Mouse (Mus musculus): ENCODE data around the gene Tmem182. TPM values are rescaled to one million over a fixed set of nuclear protein-coding genes. Genes with fewer than 3 reads are reported as not detected.

Gene Tmem182
- total RNA-seq (2021) = under 1 TPM; 0.13 to 0.25 TPM

DNA sequence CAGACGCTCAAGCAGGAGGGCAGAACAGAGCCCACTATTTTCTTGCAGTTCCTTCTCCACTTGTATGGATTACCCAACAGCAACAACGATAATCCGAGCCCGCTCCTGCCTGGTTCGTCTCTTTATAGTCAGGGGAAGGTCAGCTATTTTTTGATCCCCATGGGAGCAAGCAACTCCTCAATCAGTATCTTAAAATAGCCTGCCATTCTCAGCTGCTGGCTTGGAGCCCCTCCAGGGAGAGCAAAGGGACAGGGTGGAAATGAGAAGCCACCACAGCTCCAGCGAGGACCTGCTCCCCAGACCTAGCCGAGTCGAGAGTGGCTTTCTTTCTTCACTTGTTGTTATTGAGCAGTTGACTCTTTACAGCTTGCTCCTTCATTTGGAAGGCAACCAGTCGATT is at the start of gene Tmem182:
TSS of gene Tmem182 (plus strand) at position 251 of the 400 bp plus-strand sequence.
- no peak for DNase-seq

DNA sequence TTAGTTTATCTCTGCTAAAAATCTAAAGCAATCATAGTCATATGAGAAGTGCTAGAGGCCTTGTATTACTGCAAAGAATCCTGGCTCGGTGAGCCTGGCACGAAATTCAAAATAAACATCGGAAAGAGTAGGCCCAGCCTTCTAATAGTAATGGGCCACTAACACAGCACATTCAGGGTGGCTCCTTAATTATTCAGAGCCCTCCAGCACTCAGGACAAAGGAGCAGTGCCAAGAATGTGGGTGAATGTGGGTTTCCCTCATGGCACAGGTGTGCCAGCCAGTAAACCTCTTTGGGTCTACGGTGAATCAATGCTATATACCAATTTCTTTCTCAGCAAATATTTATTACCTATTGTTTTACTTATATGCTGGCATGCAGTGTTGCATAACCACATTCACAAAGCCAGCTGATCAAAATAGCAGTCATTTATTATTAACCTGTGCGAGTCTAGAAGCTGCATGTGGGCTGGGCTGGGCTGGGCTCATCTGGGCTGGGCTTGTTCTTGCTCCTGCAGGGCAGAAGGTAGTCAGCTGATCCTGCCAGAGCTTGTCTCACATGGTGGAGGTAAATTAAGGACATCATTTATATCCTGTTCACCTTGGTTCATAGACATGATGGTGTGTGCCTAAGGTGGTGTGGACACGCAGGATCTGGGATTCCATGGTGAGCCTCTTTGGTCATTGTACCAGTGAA is 45.5 kb upstream of the Tmem182 start:
- DNase-seq = no peak

DNA sequence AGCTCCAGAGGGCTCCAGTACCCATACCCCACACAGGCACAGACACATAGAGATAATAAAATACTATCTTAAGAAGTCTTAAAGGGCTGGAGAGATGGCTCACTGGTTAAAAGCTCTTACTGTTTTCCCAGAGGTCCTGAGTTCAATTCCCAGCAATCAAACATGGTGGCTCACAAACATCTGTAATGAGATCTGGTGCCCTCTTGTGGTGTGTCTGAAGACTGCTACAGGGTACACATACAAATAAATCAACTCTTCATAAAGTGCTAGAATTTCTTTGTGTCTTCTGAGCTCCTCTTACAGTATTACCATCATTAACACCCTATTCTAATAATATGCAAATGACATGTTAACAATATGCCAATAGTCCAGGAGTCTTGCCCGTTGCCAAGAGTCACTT is 41.4 kb upstream of the Tmem182 start:
- DNase-seq = no peak

DNA sequence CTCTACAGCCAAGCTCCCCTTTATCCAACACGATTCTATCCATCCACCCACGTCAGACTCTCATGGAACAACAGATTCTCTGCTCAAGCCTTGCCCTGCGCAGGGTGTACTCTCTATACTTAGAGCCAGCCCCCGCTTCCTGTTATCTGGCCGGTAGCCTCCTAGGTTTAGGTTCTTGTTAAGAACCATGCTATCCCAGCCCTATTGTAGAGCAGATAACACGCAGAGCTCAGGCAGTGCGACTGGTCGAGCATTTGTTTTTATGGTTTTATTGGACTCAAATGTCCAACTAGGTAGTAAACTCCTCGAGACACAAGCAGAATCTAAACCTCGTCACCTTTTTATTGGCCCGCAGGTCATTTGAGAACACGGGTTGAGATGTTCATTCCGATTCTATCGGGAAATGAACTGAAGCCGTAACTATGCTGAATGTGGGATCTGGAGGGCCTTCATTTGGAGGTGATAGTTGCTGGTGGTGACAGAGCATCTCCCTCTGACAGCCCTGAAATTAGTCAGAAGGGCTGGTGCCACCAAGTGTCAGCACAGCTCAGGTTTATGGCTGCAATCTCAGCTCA is 40.6 kb upstream of the Tmem182 start:
- no peak for DNase-seq

DNA sequence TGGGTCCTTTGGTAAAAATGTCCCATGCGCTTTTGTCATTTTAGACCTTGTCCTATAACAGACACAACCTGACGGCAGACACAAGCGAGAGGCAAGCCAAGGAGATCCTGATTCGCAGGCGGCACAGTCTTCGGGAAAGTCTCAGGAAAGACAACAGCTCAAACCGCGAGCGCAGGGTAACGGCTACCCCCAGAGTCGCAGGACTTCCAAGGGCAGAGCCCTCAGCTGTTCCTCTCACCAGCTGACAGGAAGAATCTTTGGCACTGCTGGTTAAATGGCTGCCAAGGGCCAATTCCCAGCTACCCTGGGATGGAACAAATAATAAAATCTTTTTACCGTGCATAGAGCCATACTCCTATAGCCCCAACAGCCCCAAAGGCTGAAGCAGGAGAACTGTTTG is 39.9 kb upstream of the Tmem182 start:
- no peak for DNase-seq

DNA sequence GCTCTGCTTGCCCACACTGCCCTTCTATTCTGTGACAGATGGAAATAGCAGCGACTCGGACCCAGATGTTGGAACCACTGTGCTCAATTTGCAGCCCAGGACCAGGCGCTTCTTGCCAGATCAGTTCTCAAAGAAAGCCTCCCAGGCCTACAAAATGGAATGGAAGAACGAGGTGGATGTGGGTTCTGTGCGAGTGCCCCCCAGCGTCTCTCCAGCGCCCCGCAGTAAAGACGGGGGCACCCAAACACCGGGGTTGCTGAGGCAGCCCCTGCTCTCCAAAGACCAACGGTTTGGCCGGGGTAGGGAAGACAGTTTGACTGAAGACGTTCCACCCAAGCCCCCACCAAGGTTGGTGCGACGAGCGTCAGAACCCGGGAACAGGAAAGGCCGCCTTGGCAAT is 37.8 kb upstream of the Tmem182 start:
- no peak for DNase-seq

DNA sequence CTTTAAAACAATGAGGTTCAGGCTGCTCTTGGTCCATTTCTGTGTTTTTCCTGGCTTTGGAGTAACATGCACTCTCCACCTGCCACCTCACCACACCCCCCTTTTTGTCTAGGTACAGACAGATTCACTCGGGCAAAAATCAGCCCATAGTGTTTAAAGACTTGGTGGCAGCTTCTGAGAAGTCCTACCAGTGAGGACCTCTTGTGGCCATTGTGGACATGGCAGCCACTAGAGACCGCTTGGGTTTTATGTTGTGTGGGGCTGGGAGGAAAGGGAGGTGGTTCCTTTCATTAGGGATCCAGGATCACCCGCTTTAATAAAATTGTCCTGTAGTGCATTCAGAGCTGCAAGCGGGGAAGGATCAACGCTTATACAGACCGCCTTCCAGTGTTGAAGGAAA is 36.8 kb upstream of the Tmem182 start:
- peak; percentile 25 to 31 for DNase-seq

DNA sequence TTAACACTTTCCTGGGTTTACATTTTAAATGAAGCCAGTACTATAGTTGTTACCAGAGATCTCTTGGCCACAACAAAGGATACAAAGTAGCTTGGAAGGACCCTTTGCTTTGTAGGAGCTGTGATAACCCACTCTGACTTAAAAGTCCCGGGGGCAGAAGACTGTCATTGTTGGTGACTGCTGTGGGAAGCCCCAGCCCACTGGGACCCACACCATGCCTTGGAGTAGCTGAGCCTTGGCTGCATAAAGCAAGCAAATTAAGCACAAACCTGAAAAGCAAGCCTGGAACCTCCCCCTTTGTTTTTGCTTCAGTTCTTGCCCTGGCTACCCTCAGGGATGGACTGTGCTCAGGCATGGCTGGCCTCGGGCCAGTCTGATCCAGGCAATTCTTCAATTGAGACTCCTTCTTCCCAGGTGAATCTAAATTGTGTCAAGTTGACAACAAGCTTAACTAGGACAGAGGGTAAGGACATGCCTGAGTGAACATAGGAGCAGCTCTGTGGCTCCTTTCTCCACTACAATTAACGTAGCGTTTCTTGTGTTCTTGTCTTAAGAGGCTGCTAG is 36.0 kb upstream of the Tmem182 start:
- DNase-seq = no peak

DNA sequence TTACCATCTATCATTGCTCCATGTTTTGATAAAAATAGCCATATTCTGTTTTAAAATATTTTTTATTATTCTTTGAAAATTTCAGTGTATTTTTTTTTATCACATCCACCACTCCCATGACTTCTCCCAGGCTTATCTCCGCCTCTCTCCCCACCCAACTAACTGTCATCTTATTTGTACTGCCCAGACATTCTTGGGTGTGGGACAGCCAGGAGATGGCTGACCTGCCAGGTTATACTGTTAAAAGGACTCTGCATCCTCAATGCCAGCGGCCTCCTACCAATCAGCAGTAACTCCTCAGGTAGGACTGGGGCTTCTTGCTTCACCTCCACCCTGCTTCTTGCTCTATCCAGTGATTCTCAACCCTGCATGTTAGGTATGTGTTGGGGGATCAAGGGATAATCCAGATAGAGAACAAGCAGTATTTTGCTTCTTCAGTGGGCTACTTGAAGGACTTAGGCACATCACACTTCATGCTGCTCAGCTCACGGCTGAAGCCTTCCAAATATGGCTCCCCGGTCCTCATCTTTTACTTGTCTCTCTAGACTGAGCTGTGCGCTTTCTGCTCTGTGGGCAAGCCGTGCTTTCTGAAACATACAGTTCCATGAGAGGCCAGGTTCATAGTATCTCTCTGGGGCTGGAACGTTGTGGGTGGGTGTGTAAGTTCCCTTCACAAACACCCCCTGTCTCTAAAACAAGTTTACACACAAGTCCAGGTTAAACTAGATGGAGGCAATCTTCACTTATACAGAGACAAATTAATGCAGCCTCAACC is 34.0 kb upstream of the Tmem182 start:
- DNase-seq = no peak

DNA sequence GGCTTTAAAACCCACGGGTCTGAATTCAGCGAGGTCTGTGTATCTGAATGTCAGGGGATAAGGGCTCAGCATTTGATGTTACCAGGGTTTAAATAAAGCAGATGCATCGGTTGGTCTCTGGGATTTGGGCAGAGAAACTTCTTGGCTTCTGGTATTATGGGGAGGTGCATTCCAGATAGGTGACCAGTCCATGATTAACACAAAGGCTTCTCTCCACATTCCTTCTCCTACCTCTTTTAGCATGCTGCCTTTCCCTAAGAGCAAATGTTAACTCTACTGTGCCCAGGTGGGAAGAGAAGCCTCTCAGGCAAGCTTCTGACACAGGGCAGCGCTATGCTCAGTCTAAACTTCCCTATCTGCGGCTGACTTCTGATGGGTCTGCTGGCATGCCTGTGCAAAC is 32.2 kb upstream of the Tmem182 start:
- DNase-seq = no peak

DNA sequence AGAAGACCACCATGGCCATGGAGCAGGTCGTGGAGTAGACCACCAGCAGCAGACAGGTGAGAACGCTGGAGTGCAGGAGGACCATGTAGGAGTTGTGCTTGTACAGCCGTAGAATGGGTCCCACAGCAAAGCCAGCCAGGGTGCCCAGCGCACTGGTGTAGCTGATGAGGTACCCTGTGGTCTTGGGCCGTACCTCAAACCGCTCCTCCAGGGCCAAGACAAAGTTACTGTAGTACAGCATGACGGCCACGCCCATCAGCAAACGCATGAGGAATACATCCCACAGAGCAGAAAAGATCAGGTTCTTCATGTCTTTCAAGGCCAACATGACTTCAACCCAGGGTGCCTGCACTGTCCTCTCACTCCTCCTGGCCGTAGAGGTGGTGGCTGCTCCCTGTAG is 31.4 kb upstream of the Tmem182 start:
- no peak for DNase-seq

DNA sequence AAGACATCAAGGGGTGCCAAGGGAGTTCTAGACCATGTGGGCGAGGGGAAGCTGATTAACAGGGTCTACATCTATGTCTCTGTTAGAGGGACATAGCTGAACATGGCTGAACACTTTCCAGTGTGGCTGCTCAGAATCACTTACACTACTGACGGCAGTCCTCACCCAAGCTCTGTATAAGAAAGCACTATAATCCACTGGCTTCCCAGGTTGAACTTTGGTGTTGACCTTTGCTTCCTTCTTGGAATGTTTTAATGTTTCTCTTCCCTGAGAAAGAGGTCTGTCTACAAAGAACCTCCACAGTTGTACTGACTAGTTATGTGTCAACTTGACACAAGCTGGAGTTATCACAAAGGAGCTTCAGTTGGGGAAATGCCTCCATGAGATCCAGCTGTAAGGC is 29.3 kb upstream of the Tmem182 start:
- no peak for DNase-seq

DNA sequence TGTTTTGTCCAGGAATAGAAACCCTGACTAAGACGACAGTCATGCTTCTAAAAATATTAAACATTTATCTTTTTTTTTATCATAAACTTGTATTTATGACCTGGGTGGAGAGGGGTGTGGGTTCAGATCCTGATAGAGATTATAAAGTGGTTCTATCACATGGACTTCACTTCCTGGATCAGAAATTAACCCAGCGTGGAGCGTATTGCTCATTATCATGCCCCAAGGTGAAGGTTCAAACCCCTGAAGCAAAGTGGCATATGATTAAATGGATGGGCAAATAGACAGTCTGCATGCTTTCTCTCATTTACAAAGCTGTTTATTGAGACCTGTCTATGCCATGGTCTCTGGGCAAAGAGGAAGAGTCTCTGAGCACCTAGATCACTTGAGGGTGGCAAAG is 28.6 kb upstream of the Tmem182 start:
- no peak for DNase-seq

DNA sequence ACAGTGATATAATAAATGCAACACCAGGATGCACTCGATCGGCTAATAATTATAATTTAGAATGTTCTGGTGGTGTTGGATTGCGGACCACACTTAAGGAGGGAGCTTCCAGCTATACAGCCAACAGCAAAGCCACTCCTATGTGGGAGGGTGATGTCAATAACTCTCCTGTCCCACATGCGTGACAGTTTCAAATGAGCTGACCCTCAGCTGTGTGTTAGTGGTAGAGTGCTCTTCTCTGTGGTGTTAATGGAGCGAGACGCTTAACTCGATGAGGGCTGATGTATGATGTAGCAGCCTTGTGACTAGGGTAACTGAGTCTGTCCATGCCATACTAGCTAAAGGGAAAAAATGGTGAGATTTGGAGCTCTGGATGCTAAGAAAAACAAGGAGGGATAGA is 22.0 kb upstream of the Tmem182 start:
- DNase-seq = no peak

DNA sequence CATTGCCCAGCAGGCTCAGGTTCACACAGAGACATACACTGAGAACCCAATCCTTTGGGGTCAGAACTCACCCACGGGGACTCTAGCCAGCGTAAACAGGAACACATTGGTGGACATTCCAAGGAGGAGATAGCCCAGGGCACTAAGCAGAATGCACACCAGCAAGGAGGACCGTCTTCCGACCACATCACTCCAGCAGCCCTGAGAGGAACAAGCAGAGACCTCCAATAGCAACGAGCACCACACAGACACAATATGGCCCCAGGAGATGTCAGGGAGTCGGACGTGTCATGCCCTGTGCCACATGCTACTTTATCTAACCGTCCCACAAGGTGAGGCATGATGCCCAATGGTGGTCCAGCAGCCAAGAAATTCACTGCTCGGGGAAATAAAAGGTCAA is 21.1 kb upstream of the Tmem182 start:
- DNase-seq = no peak

DNA sequence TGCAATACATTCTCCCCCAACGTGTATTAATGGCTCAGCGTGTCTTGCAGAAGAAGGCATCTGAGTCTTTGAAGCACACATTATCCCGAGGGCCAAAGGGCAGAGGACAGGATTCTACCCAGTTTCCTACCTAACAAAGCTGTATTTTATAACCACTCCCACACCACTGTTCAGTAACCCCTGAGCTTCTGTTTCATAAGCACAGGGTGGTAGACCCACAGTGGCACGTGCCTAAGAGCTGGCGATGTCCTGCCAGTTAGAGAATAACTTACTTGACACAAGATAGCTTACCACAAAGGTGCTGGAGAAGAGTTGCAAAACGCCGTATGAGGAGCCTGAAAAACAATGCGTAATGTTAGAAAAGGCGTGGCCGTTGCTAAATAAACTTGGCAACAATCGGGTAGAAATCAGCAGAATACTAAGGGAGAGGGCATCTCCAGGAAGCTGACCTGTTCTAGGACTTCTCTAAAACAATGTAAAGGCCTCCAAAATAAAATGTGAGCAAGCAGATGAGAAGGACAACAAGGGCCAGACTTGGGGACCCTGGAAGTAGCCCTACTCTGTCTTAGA is 19.4 kb upstream of the Tmem182 start:
- DNase-seq = no peak

DNA sequence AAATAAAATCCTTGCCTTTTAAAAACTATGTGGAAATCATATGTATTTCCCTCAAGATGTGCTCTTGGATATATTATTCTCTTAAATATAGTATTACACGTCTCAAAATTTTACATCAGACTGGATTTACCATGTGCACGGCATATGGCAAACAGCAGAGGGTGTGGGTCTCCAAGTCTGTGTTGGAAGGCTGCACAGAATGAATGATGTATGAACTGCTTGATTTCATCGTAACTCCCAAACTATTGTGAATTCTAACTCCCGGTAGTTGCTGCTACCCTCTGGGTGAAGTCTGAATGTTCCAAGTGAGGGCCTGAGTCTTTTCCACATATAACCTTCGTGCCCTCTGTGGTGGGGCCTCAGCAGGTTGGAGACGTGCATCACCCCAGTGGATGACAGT is 16.4 kb upstream of the Tmem182 start:
- DNase-seq = no peak

DNA sequence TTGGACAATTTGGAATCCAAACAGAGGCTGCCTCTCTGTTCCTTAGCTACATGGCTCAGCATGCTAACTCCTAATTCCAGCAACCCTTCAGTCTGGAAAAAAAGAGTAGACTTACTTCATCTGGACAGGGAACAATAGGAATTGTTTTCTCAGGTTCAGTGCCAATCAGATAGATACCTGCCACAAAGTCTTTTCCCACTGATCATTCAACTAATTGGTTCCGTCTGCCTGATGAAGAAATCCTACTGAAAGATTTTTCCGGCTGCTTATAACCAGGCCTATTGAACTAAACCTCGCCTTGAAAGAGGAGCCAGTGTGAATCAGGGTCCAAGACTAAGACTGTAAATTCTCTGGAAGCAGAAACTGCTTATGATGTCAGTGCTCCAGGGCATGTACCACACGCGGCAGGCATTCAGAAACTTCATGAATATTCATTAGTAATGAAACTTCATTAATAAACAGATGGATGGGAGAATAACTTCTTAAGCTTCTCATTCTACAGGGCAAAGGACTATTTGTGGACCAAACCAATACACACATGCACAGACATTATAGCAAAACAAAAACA is 15.7 kb upstream of the Tmem182 start:
- DNase-seq = no peak

DNA sequence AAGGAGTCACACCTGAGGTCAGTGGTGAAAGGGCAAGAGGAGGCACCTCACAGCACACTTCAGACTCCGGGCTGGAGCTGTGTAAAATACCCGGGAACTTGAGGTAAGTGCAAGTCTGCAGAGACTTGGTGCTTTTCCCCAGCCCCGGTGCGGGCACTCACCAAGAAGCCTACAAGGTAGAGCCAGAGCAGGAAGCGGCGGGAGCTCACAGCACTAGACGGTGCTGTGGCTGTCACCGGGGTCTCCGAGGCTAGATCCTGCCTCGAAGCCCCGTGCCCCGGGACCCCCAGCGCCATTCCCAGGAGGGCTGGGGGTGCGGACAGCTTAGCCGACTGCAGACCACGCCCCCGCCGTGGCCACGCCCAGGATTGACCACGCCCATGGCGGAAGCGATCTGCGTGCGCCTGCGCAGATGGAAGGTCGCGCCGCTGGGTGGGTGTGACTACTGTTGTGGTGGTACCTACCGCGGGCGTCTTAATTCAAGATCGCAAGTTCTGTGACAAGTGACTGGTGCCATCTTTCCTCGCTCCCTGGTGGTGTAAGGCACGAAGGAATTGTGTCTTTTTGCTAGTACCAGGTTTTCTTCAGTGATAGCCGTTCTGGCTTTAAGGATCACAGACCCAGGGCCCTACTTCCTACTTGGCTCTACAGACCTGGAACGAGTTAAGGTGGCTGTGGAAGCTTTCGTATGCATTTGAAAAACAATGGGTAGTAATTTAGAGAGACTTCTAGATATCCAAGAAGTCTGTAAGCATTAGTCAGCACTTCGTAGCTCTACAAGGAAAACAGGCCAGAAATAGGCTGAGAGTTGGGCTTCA is 14.9 kb upstream of the Tmem182 start, which contains the start of gene Mfsd9:
TSS of gene Mfsd9 (minus strand) at position 364 of the 818 bp plus-strand sequence.
- DNase-seq = peak; percentile 89 to 91

DNA sequence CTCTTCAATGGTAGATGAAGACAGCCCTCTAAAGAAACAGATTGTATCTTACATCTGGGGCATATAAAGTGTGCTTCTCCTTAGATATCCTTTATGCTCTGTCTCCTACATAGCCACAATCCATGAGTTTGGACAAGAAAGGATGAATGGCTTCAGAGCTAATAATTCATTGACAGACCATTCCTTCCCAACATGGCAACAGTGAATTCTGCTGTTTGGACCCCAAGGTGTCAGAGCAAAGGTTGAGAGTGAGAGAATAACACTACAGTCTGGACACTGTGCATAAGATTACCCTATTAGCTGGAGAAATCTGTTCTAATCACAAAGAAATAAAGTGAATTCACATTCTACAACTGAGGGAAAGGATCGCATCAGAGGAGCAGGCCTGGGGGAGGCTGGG is 9.9 kb upstream of the Tmem182 start:
- no peak for DNase-seq

DNA sequence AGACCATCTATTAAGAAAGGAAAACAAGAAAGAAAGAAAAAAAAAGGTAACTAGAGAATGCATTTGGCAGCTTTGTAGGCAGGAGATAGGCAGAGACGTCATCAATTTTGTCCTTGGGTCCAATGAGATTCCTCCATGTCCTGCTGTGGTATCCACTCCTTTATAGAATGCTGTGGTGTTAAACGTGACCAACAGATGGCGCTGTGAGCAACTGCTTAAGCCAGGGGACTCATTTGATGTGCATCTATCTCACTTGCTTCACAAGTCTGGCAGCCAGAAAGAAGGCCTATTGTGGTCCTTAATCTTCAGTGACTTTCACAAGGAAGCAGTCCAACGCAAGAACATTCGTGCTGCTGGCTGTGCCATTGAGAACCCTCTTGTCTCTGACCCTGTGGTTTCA is 8.1 kb upstream of the Tmem182 start:
- peak; percentile 36 to 48 for DNase-seq

DNA sequence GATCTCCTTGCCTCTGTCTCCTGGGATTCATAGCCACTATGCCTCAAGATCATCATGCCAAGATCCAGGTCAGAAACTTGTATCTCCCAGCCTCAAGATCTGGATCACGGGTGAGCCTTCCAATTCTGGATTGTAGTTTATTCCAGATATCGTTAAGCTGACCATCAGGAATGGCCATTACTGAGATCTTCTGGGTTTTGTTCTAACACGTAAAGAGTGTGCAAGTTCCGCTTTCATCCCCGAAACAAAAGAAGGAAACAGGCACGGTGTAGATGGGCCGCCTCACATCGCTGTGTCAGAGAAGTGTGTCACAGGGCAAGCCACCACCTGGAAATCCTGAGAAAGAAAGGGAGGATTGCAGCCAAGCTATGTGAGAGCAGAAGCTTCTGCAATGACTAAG is 6.3 kb upstream of the Tmem182 start:
- no peak for DNase-seq
